In genomic region chr10:105688879-105689278, GRCm38 (mm10) we compare ENCODE assay signal across 29 mouse cellular contexts.
DNase-seq lines count a peak whose midpoint lies in the region; ATAC-seq and TF ChIP-seq lines count a peak whose summit lies in the region.
"Had no signal": no experiment of that assay in that cellular context is flagged by ENCODE, and none has a peak within 500 bp of the region (broad histone marks: within the 10 kb centered on the region; RNA-seq: fewer than 3 reads in every experiment).

No protein-coding gene starts in this region.

- no peaks in the 10 kb centered on the region for H3K27me3 ChIP-seq in midbrain, embryonic 12.5 days
- no peaks in the 10 kb centered on the region for H3K27me3 ChIP-seq in midbrain, embryonic 10.5 days (ENCODE audit: low read depth, poor library complexity, severe bottlenecking)
- no peaks in the 10 kb centered on the region for H3K27me3 ChIP-seq in hindbrain, embryonic 11.5 days (ENCODE audit: control insufficient read depth, insufficient read depth, low read length)
- no peaks in the 10 kb centered on the region for H3K27me3 ChIP-seq in hindbrain, embryonic 15.5 days
- H3K27me3 ChIP-seq in cerebellum, adult 2 months (ENCODE audit: control insufficient read depth, insufficient read depth, low read length) = no peaks in the 10 kb centered on the region
- H3K27me3 ChIP-seq: embryonic facial prominence, embryonic 15.5 days; forebrain, embryonic 15.5 days; heart, embryonic 12.5 days had no signal

- H3K4me1 ChIP-seq in midbrain, embryonic 12.5 days = no peaks in the 10 kb centered on the region
- peaks cover 17% of the 10 kb centered on the region for H3K4me1 ChIP-seq in midbrain, embryonic 10.5 days
- H3K4me1 ChIP-seq in hindbrain, embryonic 11.5 days (replicated peaks; ENCODE audit: control insufficient read depth, insufficient read depth, low read length) = no peaks in the 10 kb centered on the region; the same call in 1 of the 2 replicates
- peaks cover 4% of the 10 kb centered on the region; the same call in 1 of the 2 replicates for H3K4me1 ChIP-seq in hindbrain, embryonic 15.5 days (replicated peaks)
- H3K4me1 ChIP-seq in cerebellum, adult 2 months (ENCODE audit: control insufficient read depth, insufficient read depth, low read length) = no peaks in the 10 kb centered on the region; the same call in 1 of the 2 replicates
- H3K4me1 ChIP-seq: embryonic facial prominence, embryonic 10.5 days; embryonic facial prominence, embryonic 15.5 days; forebrain, embryonic 15.5 days; heart, embryonic 12.5 days had no signal

- no peak overlapping the region for H3K4me2 ChIP-seq in midbrain, embryonic 12.5 days (replicated peaks)
- H3K4me2 ChIP-seq in hindbrain, embryonic 11.5 days (replicated peaks; ENCODE audit: low read depth, low read length) = no peak overlapping the region
- H3K4me2 ChIP-seq in hindbrain, embryonic 15.5 days = peak overlapping the region; percentile 23
- H3K4me2 ChIP-seq: embryonic facial prominence, embryonic 15.5 days; forebrain, embryonic 15.5 days; heart, embryonic 12.5 days had no signal

- H3K4me3 ChIP-seq in midbrain, embryonic 12.5 days = no peak overlapping the region
- no peak overlapping the region for H3K4me3 ChIP-seq in midbrain, embryonic 10.5 days
- H3K4me3 ChIP-seq in hindbrain, embryonic 11.5 days (ENCODE audit: low read depth, low read length) = no peak overlapping the region
- no peak overlapping the region for H3K4me3 ChIP-seq in hindbrain, embryonic 15.5 days
- H3K4me3 ChIP-seq in cerebellum, adult 2 months (replicated peaks; ENCODE audit: insufficient read depth, low read depth, low read length) = no peak overlapping the region
- H3K4me3 ChIP-seq: embryonic facial prominence, embryonic 10.5 days; embryonic facial prominence, embryonic 15.5 days; forebrain, embryonic 15.5 days; gastrocnemius, adult 2 months; heart, adult 2 months; heart, embryonic 12.5 days had no signal

- no peaks in the 10 kb centered on the region for H3K36me3 ChIP-seq in midbrain, embryonic 12.5 days
- no peaks in the 10 kb centered on the region for H3K36me3 ChIP-seq in midbrain, embryonic 10.5 days
- H3K36me3 ChIP-seq in hindbrain, embryonic 11.5 days (ENCODE audit: control insufficient read depth, insufficient read depth, low read length) = no peaks in the 10 kb centered on the region
- no peaks in the 10 kb centered on the region for H3K36me3 ChIP-seq in hindbrain, embryonic 15.5 days
- H3K36me3 ChIP-seq: embryonic facial prominence, embryonic 10.5 days; embryonic facial prominence, embryonic 15.5 days; forebrain, embryonic 15.5 days; heart, embryonic 12.5 days had no signal

- no peaks in the 10 kb centered on the region for H3K9me3 ChIP-seq in midbrain, embryonic 12.5 days
- 0 out of 2 replicates have a peak, but pooled peaks cover 6% of the 10 kb centered on the region for H3K9me3 ChIP-seq in midbrain, embryonic 10.5 days (replicated peaks)
- H3K9me3 ChIP-seq in hindbrain, embryonic 11.5 days (ENCODE audit: control insufficient read depth, low read length) = no peaks in the 10 kb centered on the region
- H3K9me3 ChIP-seq in hindbrain, embryonic 15.5 days = no peaks in the 10 kb centered on the region
- H3K9me3 ChIP-seq: embryonic facial prominence, embryonic 10.5 days; embryonic facial prominence, embryonic 15.5 days; forebrain, embryonic 15.5 days had no signal

- WGBS in midbrain, embryonic 12.5 days = 76% methylated on average over 9 of the region's 9 CpGs
- WGBS in midbrain, embryonic 10.5 days = 90% methylated on average over 9 of the region's 9 CpGs
- 62% methylated on average over 9 of the region's 9 CpGs for WGBS in hindbrain, embryonic 11.5 days
- WGBS in hindbrain, embryonic 15.5 days = 48% methylated on average over 9 of the region's 9 CpGs
- 89% methylated on average over 9 of the region's 9 CpGs for WGBS in cerebellum, adult 2 months

- H3K9ac ChIP-seq in midbrain, embryonic 12.5 days (replicated peaks) = no peak overlapping the region
- no peak overlapping the region for H3K9ac ChIP-seq in hindbrain, embryonic 11.5 days (ENCODE audit: low read depth, low read length)
- H3K9ac ChIP-seq in hindbrain, embryonic 15.5 days = no peak overlapping the region
- H3K9ac ChIP-seq: embryonic facial prominence, embryonic 15.5 days; forebrain, embryonic 15.5 days; heart, embryonic 12.5 days; liver, embryonic 14.5 days had no signal

- peak overlapping the region; percentile 2; the same call in 1 of the 2 replicates for H3K27ac ChIP-seq in midbrain, embryonic 12.5 days (replicated peaks)
- no peak overlapping the region for H3K27ac ChIP-seq in midbrain, embryonic 10.5 days (replicated peaks)
- peak overlapping the region; percentile 31 for H3K27ac ChIP-seq in hindbrain, embryonic 11.5 days (ENCODE audit: low read depth, low read length)
- no peak overlapping the region for H3K27ac ChIP-seq in hindbrain, embryonic 15.5 days (replicated peaks)
- no peak overlapping the region for H3K27ac ChIP-seq in cerebellum, adult 2 months (ENCODE audit: insufficient read depth, low read length)
- H3K27ac ChIP-seq: embryonic facial prominence, embryonic 10.5 days; embryonic facial prominence, embryonic 15.5 days; forebrain, embryonic 15.5 days; gastrocnemius, adult 2 months; heart, adult 2 months; liver, embryonic 14.5 days; macrophage; stomach, postnatal 0 days had no signal

- TF ChIP-seq POLR2A in cerebellum, adult 2 months (IDR thresholded peaks at IDR 0.05; ENCODE audit: borderline replicate concordance, insufficient read depth, low read length) = no peak

- no peak for DNase-seq in midbrain, embryonic 10.5 days (ENCODE audit: low spot score)
- peak; percentile 13 for DNase-seq in hindbrain, embryonic 11.5 days (ENCODE audit: low spot score)
- no peak for DNase-seq in kidney, adult 8-10 months
- DNase-seq in heart, postnatal 4 days = no peak
- DNase-seq in cerebellum, adult 2 months = no peak
- DNase-seq: adrenal gland, postnatal 25 days; cerebellum, adult 8-10 months; cerebellum, postnatal 25 days; gastrocnemius, adult 2 months; gastrocnemius, postnatal 36 days; heart, adult 2 months; kidney, adult 9 months; kidney, postnatal 10 days; liver; lung, adult 2 months; lung, postnatal 10 days; spleen, adult 18-20 months; thymus, adult 2 months; thymus, postnatal 36 days had no signal

- TF ChIP-seq CTCF in cerebellum, adult 2 months (IDR thresholded peaks at IDR 0.05; ENCODE audit: borderline replicate concordance, insufficient read depth, low read depth, low read length) = no peak

- no peak for ATAC-seq in midbrain, embryonic 12.5 days (ENCODE audit: low FRiP score, low read depth)
- ATAC-seq in hindbrain, embryonic 11.5 days (ENCODE audit: low FRiP score) = peak; percentile 30; the same call in 1 of the 2 replicates
- ATAC-seq in hindbrain, embryonic 15.5 days (ENCODE audit: low FRiP score, low read depth) = no peak
- ATAC-seq: intestine, embryonic 16.5 days had no signal

Comparison
In these comparisons a context has a peak if more than half of its experiments do, and no peak if none do; other contexts are left out.
1. H3K27ac ChIP-seq: peak in midbrain, embryonic 12.5 days (single experiment) and hindbrain, embryonic 11.5 days (single experiment); none in midbrain, embryonic 10.5 days (single experiment), hindbrain, embryonic 15.5 days (single experiment) and cerebellum, adult 2 months (single experiment).